Mouse (Mus musculus) spleen, adult 12 weeks (tissue): Measurements from ENCODE around the gene Zfp235.

Source experiments
- DNase-seq: peaks from one replicate; pipeline ENCODE4 v3.0.0; 2022; ENCODE audit warnings: low spot score

Gene Zfp235

GRCm38 (mm10) chr7:24133996-24134828, at the start of gene Zfp235:
TSS of gene Zfp235 (plus strand) at chr7:24134169.
- peak; percentile 59 for DNase-seq

- no peak for DNase-seq
Observed at GRCm38 (mm10) chr7:24086871-24087270, 47.1 kb upstream of the Zfp235 start.

- DNase-seq, result no peak
Observed at GRCm38 (mm10) chr7:24087485-24088125, 46.4 kb upstream of the Zfp235 start.

- DNase-seq, result no peak
Observed at GRCm38 (mm10) chr7:24104403-24104802, 29.6 kb upstream of the Zfp235 start.

GRCm38 (mm10) chr7:24105144-24105703, 28.7 kb upstream of the Zfp235 start:
- DNase-seq, result no peak

- DNase-seq, result no peak
Observed at GRCm38 (mm10) chr7:24110839-24111238, 23.1 kb upstream of the Zfp235 start.

- no peak for DNase-seq
Observed at GRCm38 (mm10) chr7:24111772-24112155, 22.2 kb upstream of the Zfp235 start.

GRCm38 (mm10) chr7:24112156-24112856, 21.7 kb upstream of the Zfp235 start, which contains the start of gene Zfp112:
TSS of gene Zfp112 (plus strand) at chr7:24112314.
- no peak for DNase-seq

GRCm38 (mm10) chr7:24113001-24113400, 21.0 kb upstream of the Zfp235 start:
- DNase-seq, result no peak

GRCm38 (mm10) chr7:24116655-24117054, 17.3 kb upstream of the Zfp235 start:
- DNase-seq, result no peak

GRCm38 (mm10) chr7:24133425-24133995, 459 bp upstream of the Zfp235 start:
- no peak for DNase-seq

GRCm38 (mm10) chr7:24142566-24142965, 8.6 kb downstream of the Zfp235 start:
- DNase-seq, result no peak

- DNase-seq, result no peak
Observed at GRCm38 (mm10) chr7:24153272-24153671, 19.3 kb downstream of the Zfp235 start.

- DNase-seq, result no peak
Observed at GRCm38 (mm10) chr7:24172191-24172590, 38.2 kb downstream of the Zfp235 start.

- no peak for DNase-seq
Observed at GRCm38 (mm10) chr7:24174618-24175336, 40.8 kb downstream of the Zfp235 start, which contains the start of gene Zfp114. TSS of gene Zfp114 (plus strand) at chr7:24175060.

- no peak for DNase-seq
Observed at GRCm38 (mm10) chr7:24175337-24175711, 41.4 kb downstream of the Zfp235 start.

GRCm38 (mm10) chr7:24187611-24188010, 53.6 kb downstream of the Zfp235 start:
- DNase-seq, result no peak

- DNase-seq, result no peak
Observed at GRCm38 (mm10) chr7:24188901-24189570, 55.1 kb downstream of the Zfp235 start.

- DNase-seq, result no peak
Observed at GRCm38 (mm10) chr7:24189571-24189944, 55.6 kb downstream of the Zfp235 start.

- DNase-seq, result no peak
Observed at GRCm38 (mm10) chr7:24191361-24191760, 57.4 kb downstream of the Zfp235 start.
